Mouse (Mus musculus): ENCODE data around the gene Tex2. TPM values are rescaled to one million over a fixed set of nuclear protein-coding genes. Genes with fewer than 3 reads are reported as not detected.
"Not testable (repeated sequence)": the region's sequence is repeated elsewhere in the genome, so short reads cannot be mapped to it uniquely, and the experiment has no call there.

Tex2 gene
- polyA plus RNA-seq, 1 experiment from 2014 or later, result 16.3 TPM

DNA sequence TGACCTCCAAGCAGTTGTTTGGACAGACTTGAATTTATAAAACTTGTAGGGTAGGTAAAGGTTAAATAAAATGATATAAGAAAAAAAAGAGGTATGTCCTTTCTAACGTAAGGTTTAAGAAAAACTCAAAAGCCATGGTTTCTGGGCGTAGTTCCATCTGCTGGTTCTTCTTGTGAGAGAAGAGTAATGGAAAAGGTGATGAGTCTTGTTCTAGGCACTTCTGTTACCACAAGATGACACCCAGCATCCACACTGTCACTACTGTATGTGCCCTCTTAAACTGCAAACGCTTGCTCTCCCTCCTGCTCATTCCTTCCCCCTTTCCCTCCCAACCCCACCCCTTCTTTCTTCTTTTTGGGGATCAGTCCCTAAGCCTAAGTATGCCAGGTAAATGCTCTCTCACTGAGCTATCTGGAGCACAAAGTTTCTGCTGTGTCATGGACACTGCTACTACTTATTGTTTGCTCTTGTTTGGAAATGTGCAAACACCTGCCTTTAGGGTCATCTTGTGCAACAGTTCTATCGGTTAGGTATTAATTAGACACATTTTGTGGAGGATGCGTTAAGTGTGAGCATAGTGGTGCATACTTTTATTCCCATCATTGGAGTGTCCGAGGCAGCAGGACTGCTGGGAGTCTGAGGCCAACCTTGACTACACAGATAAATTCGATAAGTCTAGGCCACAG lies 120.1 kb downstream of the Tex2 start:
- no peak overlapping the region for H3K27ac ChIP-seq
- H3K9ac ChIP-seq, result no peak overlapping the region
- H3K36me3 ChIP-seq, result no peaks in the 10 kb centered on the region
- 81% methylated on average over 7 of the region's 7 CpGs for WGBS
- H3K4me3 ChIP-seq, result no peak overlapping the region
- no peaks in the 10 kb centered on the region for H3K9me3 ChIP-seq
- no peak for ATAC-seq (ENCODE audit: low FRiP score, low read depth)
- H3K4me1 ChIP-seq, result no peaks in the 10 kb centered on the region
- H3K4me2 ChIP-seq (replicated peaks), result no peak overlapping the region
- no peaks in the 10 kb centered on the region for H3K27me3 ChIP-seq (replicated peaks)

DNA sequence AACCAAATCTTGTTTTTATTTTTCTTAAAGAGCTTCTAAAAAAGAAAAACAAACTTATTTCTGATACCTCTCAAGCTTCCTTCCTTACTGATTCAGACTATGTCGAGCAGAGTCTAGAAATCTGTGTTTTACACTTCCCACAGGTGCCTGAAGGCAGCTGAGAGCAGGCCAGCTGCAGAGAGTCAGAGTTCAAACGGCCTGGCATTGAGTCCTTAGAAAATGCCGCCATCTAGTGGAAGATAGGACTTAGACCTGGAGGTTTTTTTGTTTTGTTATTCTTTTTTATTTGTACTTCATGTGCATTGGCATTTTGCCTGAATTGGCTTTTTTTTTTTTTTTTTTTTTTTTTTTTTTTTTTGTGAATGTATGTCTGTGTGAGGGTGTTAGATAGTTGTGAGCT lies 121.8 kb downstream of the Tex2 start:
- H3K4me1 ChIP-seq, result peaks cover 3% of the 10 kb centered on the region; the same call in 1 of the 2 replicates
- no peak overlapping the region for H3K4me3 ChIP-seq
- no peak overlapping the region for H3K4me2 ChIP-seq (replicated peaks)
- WGBS, result 3% methylated on average over 3 of the region's 3 CpGs
- no peak overlapping the region for H3K27ac ChIP-seq
- ATAC-seq (ENCODE audit: low FRiP score, low read depth), result no peak
- H3K36me3 ChIP-seq, result no peaks in the 10 kb centered on the region
- H3K9me3 ChIP-seq, result no peaks in the 10 kb centered on the region
- no peaks in the 10 kb centered on the region for H3K27me3 ChIP-seq (replicated peaks)
- H3K9ac ChIP-seq, result no peak overlapping the region

DNA sequence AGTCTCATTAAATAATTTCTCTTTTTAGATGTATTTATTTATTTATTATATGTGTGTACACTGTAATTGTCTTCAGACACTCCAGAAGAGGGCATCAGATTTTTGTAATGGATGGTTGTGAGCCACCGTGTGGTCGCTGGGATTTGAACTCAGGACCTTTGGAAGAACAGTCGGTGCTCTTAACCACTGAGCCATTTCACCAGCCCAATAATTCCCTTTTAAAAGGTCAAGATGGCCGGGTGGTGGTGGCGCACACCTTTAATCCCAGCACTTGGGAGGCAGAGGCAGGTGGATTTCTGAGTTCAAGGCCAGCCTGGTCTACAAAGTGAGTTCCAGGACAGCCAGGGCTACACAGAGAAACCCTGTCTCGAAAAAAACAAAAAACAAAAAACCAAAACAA lies 122.6 kb downstream of the Tex2 start:
- not testable (repeated sequence) for ATAC-seq (ENCODE audit: low FRiP score, low read depth); H3K9me3 ChIP-seq; H3K9ac ChIP-seq; H3K4me1 ChIP-seq; H3K4me2 ChIP-seq (replicated peaks); H3K27ac ChIP-seq; H3K36me3 ChIP-seq; H3K27me3 ChIP-seq (replicated peaks); H3K4me3 ChIP-seq
- 89% methylated on average over 6 of the region's 6 CpGs for WGBS

- 46% methylated on average over 10 of the region's 10 CpGs for WGBS
- no peak for ATAC-seq (ENCODE audit: low FRiP score, low read depth)
- Histone ChIP-seq H3K27ac (no peak overlapping the region), H3K4me2 (replicated peaks) (no peak overlapping the region), H3K9ac (no peak overlapping the region), H3K27me3 (replicated peaks) (no peaks in the 10 kb centered on the region), H3K9me3 (no peaks in the 10 kb centered on the region), H3K4me3 (no peak overlapping the region), H3K4me1 (peaks cover 4% of the 10 kb centered on the region; the same call in 1 of the 2 replicates), H3K36me3 (no peaks in the 10 kb centered on the region)
Measured at GRCm38 (mm10) chr11:106490057-106490456, 123.2 kb downstream of the Tex2 start.

GRCm38 (mm10) chr11:106489036-106489693 lies 124.1 kb downstream of the Tex2 start:
- no peak overlapping the region for H3K4me3 ChIP-seq
- no peaks in the 10 kb centered on the region for H3K9me3 ChIP-seq
- H3K27ac ChIP-seq, result no peak overlapping the region
- H3K4me2 ChIP-seq (replicated peaks), result no peak overlapping the region
- peaks cover 4% of the 10 kb centered on the region; the same call in 1 of the 2 replicates for H3K4me1 ChIP-seq
- 72% methylated on average over 7 of the region's 7 CpGs for WGBS
- no peak for ATAC-seq (ENCODE audit: low FRiP score, low read depth)
- no peaks in the 10 kb centered on the region for H3K27me3 ChIP-seq (replicated peaks)
- H3K36me3 ChIP-seq, result no peaks in the 10 kb centered on the region
- H3K9ac ChIP-seq, result no peak overlapping the region

GRCm38 (mm10) chr11:106488126-106488561 lies 125.1 kb downstream of the Tex2 start:
- Histone ChIP-seq H3K27ac (no peak overlapping the region), H3K27me3 (replicated peaks) (no peaks in the 10 kb centered on the region), H3K4me3 (peak overlapping the region; percentile 96), H3K9ac (no peak overlapping the region), H3K4me1 (peaks cover 4% of the 10 kb centered on the region; the same call in 1 of the 2 replicates), H3K9me3 (no peaks in the 10 kb centered on the region), H3K4me2 (replicated peaks) (peak overlapping the region; percentile 88), H3K36me3 (no peaks in the 10 kb centered on the region)
- peak; percentile 62 for ATAC-seq (ENCODE audit: low FRiP score, low read depth)
- WGBS, result 13% methylated on average over 17 of the region's 17 CpGs

DNA sequence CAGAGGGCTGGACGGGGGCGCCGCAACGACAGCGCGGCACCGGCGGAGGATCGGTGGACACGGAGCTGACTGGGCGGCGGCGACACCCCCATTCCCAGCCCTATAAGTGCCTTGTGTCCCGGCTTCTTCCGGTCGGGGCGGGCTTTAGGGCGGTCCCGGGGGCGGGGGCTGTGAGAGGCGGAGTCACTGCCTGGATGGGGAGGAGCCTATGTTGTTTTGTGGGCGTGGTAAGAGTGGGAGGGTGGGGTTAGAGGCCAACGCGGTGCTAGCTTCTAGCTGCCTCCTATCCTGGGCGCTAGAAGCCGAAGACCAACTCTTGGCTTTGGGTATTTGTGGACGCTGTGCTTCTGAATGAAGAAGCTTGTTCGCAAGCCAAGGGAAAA lies 125.5 kb downstream of the Tex2 start, which contains the start of gene Ern1:
TSS of gene Ern1 (minus strand) at position 120 of the 383 bp plus-strand sequence.
- Histone ChIP-seq H3K4me3 (peak within 1 kb of the TSS; percentile 96), H3K27ac (peak within 1 kb of the TSS; percentile 47), H3K36me3 (no peaks in the 10 kb centered on the region), H3K4me2 (replicated peaks) (peak within 1 kb of the TSS; percentile 88), H3K9ac (peak within 1 kb of the TSS; percentile 89), H3K9me3 (no peaks in the 10 kb centered on the region), H3K27me3 (replicated peaks) (no peaks in the 10 kb centered on the region), H3K4me1 (peaks cover 4% of the 10 kb centered on the region; the same call in 1 of the 2 replicates)
- ATAC-seq (ENCODE audit: low FRiP score, low read depth), result peak; percentile 96
- under 1% methylated on average over 28 of the region's 28 CpGs for WGBS

GRCm38 (mm10) chr11:106486866-106487732 lies 126.1 kb downstream of the Tex2 start:
- peak overlapping the region; percentile 96 for H3K4me3 ChIP-seq
- no peaks in the 10 kb centered on the region for H3K36me3 ChIP-seq
- H3K27me3 ChIP-seq (replicated peaks), result no peaks in the 10 kb centered on the region
- H3K4me1 ChIP-seq, result peaks cover 4% of the 10 kb centered on the region; the same call in 1 of the 2 replicates
- no peaks in the 10 kb centered on the region for H3K9me3 ChIP-seq
- ATAC-seq (ENCODE audit: low FRiP score, low read depth), result peak; percentile 87
- H3K9ac ChIP-seq, result peak overlapping the region; percentile 89
- WGBS, result under 1% methylated on average over 86 of the region's 86 CpGs
- peak overlapping the region; percentile 88 for H3K4me2 ChIP-seq (replicated peaks)
- peak overlapping the region; percentile 47 for H3K27ac ChIP-seq

DNA sequence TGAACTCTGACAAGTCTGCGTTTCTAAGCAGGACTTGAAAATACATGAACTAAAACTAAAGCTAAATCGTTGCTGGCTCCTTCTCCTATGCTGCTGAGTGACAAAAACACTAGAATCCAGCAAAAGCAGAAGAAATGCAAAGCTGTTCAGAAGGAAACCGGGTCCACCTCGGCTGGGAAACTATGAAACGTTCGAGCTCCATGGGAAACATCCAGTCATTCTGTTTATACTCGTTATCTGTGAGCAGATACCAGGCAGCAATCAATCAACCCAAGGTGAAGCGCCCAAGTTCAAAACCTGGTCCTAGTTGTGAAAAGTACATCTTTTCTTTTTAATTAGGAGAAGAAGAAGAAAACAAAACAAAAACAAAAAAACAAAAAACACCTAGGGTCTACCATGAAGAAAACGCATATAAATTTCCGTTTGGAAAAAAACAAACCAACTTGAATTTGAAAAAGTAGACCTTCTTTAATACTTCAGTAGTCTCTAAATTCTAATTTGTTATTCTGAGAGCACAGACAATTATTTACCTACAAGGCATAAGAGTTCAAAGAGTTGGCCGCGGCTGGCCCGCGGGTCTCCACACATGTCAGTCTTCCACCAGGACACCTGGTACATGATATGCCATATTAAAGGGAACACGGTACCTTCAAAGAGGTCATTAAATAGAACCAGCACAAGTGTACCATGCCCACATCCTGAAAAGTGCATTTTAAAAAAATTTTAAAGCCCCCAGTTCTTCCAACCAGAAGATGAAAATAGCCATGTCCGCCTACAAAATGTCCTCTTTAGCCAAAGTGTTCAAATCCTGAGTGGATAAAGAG lies 127.0 kb downstream of the Tex2 start:
- Histone ChIP-seq H3K4me1 (peaks cover 4% of the 10 kb centered on the region; the same call in 1 of the 2 replicates), H3K9ac (no peak overlapping the region), H3K4me3 (peak overlapping the region; percentile 96; the same call in 1 of the 2 replicates), H3K4me2 (replicated peaks) (peak overlapping the region; percentile 88), H3K27ac (no peak overlapping the region), H3K27me3 (replicated peaks) (no peaks in the 10 kb centered on the region), H3K9me3 (no peaks in the 10 kb centered on the region), H3K36me3 (no peaks in the 10 kb centered on the region)
- no peak for ATAC-seq (ENCODE audit: low FRiP score, low read depth)
- 56% methylated on average over 16 of the region's 16 CpGs for WGBS

DNA sequence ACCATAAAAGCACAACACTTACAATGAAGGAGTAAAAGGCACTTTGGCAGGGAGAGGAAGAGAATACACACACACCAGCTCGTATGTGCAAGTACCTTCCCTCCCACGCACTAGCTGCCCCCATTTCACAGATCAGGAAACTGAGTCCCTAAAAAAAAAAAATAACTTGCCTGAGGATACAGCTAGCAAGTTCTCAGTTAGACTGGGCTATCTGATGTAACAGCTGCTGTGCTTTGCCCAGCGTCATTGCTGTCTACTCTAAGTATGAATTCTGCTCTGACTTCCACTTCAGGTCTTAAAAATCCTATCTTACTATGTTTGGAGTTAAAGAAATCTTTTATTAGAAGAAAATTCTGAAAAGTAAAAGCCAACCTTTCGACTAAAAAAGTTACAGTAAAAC lies 127.6 kb downstream of the Tex2 start:
- no peak for ATAC-seq (ENCODE audit: low FRiP score, low read depth)
- Histone ChIP-seq H3K4me1 (peaks cover 4% of the 10 kb centered on the region; the same call in 1 of the 2 replicates), H3K27ac (no peak overlapping the region), H3K9ac (no peak overlapping the region), H3K4me2 (replicated peaks) (no peak overlapping the region), H3K4me3 (no peak overlapping the region), H3K36me3 (no peaks in the 10 kb centered on the region), H3K9me3 (no peaks in the 10 kb centered on the region), H3K27me3 (replicated peaks) (no peaks in the 10 kb centered on the region)
- 83% methylated on average over 4 of the region's 4 CpGs for WGBS

GRCm38 (mm10) chr11:106484875-106485274 lies 128.3 kb downstream of the Tex2 start:
- Histone ChIP-seq H3K4me1 (peaks cover 4% of the 10 kb centered on the region; the same call in 1 of the 2 replicates), H3K27me3 (replicated peaks) (no peaks in the 10 kb centered on the region), H3K27ac (no peak overlapping the region), H3K4me3 (no peak overlapping the region), H3K4me2 (replicated peaks) (no peak overlapping the region), H3K36me3 (no peaks in the 10 kb centered on the region), H3K9me3 (no peaks in the 10 kb centered on the region), H3K9ac (no peak overlapping the region)
- WGBS, result 97% methylated on average over 4 of the region's 4 CpGs
- ATAC-seq (ENCODE audit: low FRiP score, low read depth), result no peak
